Mouse (Mus musculus) hindbrain, embryonic 15.5 days (tissue): Measurements from ENCODE around the gene Scd4. TPM values are rescaled to one million over a fixed set of nuclear protein-coding genes. Genes with fewer than 3 reads are reported as not detected.
"Not testable (repeated sequence)": the region's sequence is repeated elsewhere in the genome, so short reads cannot be mapped to it uniquely, and the experiment has no call there.

Source experiments
- ATAC-seq: fragments of 200-750 bp; cut with Nextera tagmentation; 2 replicates; pipeline ENCODE4 v1.8.0; 2017; ENCODE audit warnings: low read depth, moderate number of reproducible peaks, moderate TSS enrichment; ENCODE audit not compliant: low FRiP score
- H3K27ac ChIP-seq: fragments of 300-500 bp; sonication (generic); replicated peaks from 2 replicates; pipeline ENCODE4 v1.5.1; 2015; ENCODE audit warnings: mild to moderate bottlenecking, inconsistent platforms
- H3K27me3 ChIP-seq: fragments of 300-500 bp; sonication (generic); 2 replicates; pipeline ENCODE4 v1.6.1; 2015; ENCODE audit warnings: control low read depth, inconsistent platforms
- H3K36me3 ChIP-seq: fragments of 300-500 bp; sonication (generic); 2 replicates; pipeline ENCODE4 v1.6.1; 2015; ENCODE audit warnings: control low read depth, inconsistent platforms
- H3K4me1 ChIP-seq: fragments of 300-500 bp; sonication (generic); replicated peaks from 2 replicates; pipeline ENCODE4 v1.6.1; 2015; ENCODE audit warnings: control low read depth, inconsistent platforms
- H3K4me2 ChIP-seq: fragments of 300-500 bp; sonication (generic); 2 replicates; pipeline ENCODE4 v1.6.1; 2015; ENCODE audit warnings: moderate library complexity, mild to moderate bottlenecking, inconsistent platforms
- H3K4me3 ChIP-seq: fragments of 300-500 bp; sonication (generic); 2 replicates; pipeline ENCODE4 v1.5.1; 2015; ENCODE audit warnings: mild to moderate bottlenecking, inconsistent platforms
- H3K9ac ChIP-seq: fragments of 300-500 bp; sonication (generic); 2 replicates; pipeline ENCODE4 v1.6.1; 2015; ENCODE audit warnings: inconsistent platforms
- H3K9me3 ChIP-seq: fragments of 300-500 bp; sonication (generic); 2 replicates; pipeline ENCODE4 v1.6.1; 2016; ENCODE audit warnings: control low read depth, inconsistent platforms
- WGBS: fragments of 180-500 bp; shearing (Covaris S2); methylation state at CpG from one replicate; pipeline ENCODE4 v1.1.7; 2015; 5-methylcytosine and 5-hydroxymethylcytosine counted together
- polyA plus RNA-seq: library from polyadenylated mRNA; unstranded; fragments of >200 nt; fragmentation: Nextera tagmentation; extraction: Ambion mirVana; gene quantifications from 2 replicates; pipeline ENCODE4 v1.2.1, GENCODE M21; 2015

Gene Scd4
- polyA plus RNA-seq, 1 experiment from 2014 or later: 0.12 TPM

DNA sequence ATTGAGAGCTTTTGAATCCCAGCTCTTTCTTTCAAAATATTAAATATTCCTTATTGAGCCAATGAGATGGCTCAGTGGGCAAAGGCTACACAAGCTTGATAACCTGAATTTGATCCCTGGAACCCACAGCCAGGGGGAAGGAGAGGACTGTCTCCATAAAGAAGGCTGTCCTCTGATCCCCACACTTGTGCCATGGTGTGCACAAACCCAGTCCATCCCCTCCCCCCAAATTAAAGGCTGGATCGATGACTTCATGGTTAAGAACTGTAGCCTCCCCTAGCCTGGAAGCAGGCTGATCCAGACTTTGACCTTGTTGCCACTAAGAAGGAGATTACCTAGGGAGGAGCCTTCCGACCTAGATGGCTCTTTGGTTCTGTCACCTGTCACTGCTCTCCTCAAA is 11.3 kb upstream of the Scd4 start:
- ATAC-seq: no peak
- Histone ChIP-seq H3K4me1 (no peaks in the 10 kb centered on the region), H3K27ac (no peak overlapping the region), H3K9ac (no peak overlapping the region), H3K36me3 (no peaks in the 10 kb centered on the region), H3K4me3 (no peak overlapping the region), H3K9me3 (no peaks in the 10 kb centered on the region), H3K27me3 (no peaks in the 10 kb centered on the region), H3K4me2 (no peak overlapping the region)
- WGBS: 83% methylated on average over 2 of the region's 2 CpGs

DNA sequence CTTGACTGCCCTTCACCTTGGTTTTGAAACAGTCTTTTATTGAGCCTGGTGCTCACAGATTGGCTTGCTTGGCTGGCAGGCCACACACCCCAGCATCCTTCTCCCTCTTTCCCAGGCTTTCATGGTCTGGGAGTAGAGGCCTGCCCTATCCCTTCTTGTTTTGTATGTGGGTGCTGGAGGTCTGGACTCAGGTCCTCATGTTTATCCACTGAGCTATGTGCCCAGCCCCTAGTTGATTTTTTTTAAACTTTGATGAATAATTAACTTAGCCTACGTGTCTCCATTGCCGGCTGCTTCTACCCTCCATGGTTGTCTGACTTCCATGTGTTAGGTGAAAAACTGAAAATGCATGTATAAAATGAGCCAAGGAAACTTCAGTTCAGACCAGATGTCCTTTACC is 3.3 kb upstream of the Scd4 start:
- no peak for ATAC-seq
- Histone ChIP-seq H3K4me2 (no peak overlapping the region), H3K4me3 (no peak overlapping the region), H3K27ac (no peak overlapping the region), H3K4me1 (0 out of 2 replicates have a peak, but pooled peaks cover 10% of the 10 kb centered on the region), H3K9me3 (no peaks in the 10 kb centered on the region), H3K36me3 (no peaks in the 10 kb centered on the region), H3K9ac (no peak overlapping the region), H3K27me3 (no peaks in the 10 kb centered on the region)
- 88% methylated on average over 2 of the region's 2 CpGs for WGBS

DNA sequence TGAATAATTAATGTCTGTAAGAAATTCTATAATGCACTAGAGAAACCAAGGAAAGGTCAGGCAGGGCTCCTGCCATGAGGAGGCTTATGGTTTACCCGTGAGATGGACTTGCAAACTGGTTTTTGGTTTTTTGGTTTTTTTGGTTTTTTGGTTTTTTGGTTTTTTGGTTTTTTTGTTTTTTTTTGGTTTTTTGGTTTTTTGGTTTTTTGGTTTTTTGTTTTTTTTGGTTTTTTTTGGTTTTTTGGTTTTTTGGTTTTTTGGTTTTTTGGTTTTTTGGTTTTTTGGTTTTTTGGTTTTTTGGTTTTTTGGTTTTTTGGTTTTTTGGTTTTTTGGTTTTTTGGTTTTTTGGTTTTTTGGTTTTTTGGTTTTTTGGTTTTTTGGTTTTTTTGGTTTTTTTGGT is 1.8 kb upstream of the Scd4 start:
- not testable (repeated sequence) for ATAC-seq, H3K27me3 ChIP-seq, H3K9me3 ChIP-seq, H3K27ac ChIP-seq, H3K9ac ChIP-seq, H3K4me2 ChIP-seq, H3K36me3 ChIP-seq, H3K4me3 ChIP-seq
- WGBS: 95% methylated on average over 1 of the region's 1 CpGs
- H3K4me1 ChIP-seq: 0 out of 2 replicates have a peak, but pooled peaks cover 10% of the 10 kb centered on the region

DNA sequence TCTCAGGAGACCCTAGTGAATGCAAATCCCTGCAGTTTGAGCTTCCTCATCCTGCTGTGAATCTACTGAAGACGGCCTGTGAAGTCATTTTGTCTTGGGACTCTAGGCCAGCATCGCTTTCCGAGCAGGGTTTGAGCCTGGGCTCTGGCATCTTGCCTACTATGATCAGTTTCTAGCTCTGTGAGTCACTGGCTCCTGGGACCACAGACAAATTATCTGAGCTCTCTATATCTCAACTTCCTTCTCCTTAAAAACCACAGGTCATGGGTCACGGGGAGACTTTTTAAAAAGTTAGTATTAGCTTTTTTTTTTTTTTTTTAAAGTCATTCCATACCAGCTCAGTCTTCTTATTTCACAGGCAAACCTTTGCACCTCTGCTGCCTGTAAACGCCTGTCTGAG is 981 bp upstream of the Scd4 start:
- H3K4me1 ChIP-seq: 0 out of 2 replicates have a peak, but pooled peaks cover 10% of the 10 kb centered on the region
- ATAC-seq: no peak
- no peak overlapping the region for H3K9ac ChIP-seq
- 73% methylated on average over 5 of the region's 5 CpGs for WGBS
- no peaks in the 10 kb centered on the region for H3K9me3 ChIP-seq
- no peak overlapping the region for H3K27ac ChIP-seq
- no peaks in the 10 kb centered on the region for H3K36me3 ChIP-seq
- H3K27me3 ChIP-seq: no peaks in the 10 kb centered on the region
- no peak overlapping the region for H3K4me3 ChIP-seq
- no peak overlapping the region for H3K4me2 ChIP-seq

DNA sequence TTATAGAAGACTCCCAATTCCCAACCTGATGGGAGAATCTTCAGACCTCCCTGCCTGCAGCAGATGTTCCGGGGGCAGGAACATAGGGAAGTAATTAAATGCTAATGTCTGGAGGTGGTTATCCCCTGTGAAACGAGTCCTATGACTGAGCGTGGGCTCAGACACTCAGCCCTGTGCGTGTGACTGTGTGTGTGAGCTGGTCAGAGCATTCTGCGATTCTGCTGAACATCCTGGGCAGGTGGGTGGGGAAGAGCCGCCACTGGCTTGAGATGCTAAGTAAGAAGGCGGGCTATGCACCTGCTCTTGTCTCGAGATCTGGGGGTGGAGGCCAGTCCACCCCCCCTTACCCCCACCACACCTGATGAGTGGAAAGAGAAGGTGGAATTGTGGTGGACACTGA is 566 bp upstream of the Scd4 start:
- no peaks in the 10 kb centered on the region for H3K9me3 ChIP-seq
- H3K36me3 ChIP-seq: no peaks in the 10 kb centered on the region
- no peak overlapping the region for H3K27ac ChIP-seq
- 0 out of 2 replicates have a peak, but pooled peaks cover 10% of the 10 kb centered on the region for H3K4me1 ChIP-seq
- H3K9ac ChIP-seq: no peak overlapping the region
- WGBS: 79% methylated on average over 8 of the region's 8 CpGs
- ATAC-seq: no peak
- H3K4me2 ChIP-seq: no peak overlapping the region
- no peaks in the 10 kb centered on the region for H3K27me3 ChIP-seq
- H3K4me3 ChIP-seq: no peak overlapping the region

DNA sequence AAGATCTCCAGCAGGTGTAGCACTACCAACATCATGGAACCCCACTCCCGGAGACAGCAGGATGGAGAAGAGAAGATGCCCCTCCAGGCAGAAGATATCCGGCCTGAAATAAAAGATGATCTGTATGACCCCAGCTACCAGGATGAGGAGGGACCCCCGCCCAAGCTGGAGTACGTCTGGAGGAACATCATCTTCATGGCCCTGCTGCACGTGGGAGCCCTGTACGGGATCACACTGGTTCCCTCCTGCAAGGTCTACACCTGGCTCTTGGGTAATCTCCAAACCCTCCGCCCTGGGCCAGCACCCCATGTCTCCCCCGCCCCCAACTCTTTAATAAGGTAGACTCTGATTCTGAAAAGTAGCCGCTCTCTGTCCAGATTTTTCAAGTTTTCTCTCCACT is 1.1 kb downstream of the Scd4 start:
- Histone ChIP-seq H3K4me3 (no peak overlapping the region), H3K36me3 (no peaks in the 10 kb centered on the region), H3K9me3 (no peaks in the 10 kb centered on the region), H3K9ac (no peak overlapping the region), H3K4me2 (no peak overlapping the region), H3K4me1 (0 out of 2 replicates have a peak, but pooled peaks cover 10% of the 10 kb centered on the region), H3K27me3 (no peaks in the 10 kb centered on the region), H3K27ac (no peak overlapping the region)
- no peak for ATAC-seq
- WGBS: 92% methylated on average over 9 of the region's 9 CpGs

DNA sequence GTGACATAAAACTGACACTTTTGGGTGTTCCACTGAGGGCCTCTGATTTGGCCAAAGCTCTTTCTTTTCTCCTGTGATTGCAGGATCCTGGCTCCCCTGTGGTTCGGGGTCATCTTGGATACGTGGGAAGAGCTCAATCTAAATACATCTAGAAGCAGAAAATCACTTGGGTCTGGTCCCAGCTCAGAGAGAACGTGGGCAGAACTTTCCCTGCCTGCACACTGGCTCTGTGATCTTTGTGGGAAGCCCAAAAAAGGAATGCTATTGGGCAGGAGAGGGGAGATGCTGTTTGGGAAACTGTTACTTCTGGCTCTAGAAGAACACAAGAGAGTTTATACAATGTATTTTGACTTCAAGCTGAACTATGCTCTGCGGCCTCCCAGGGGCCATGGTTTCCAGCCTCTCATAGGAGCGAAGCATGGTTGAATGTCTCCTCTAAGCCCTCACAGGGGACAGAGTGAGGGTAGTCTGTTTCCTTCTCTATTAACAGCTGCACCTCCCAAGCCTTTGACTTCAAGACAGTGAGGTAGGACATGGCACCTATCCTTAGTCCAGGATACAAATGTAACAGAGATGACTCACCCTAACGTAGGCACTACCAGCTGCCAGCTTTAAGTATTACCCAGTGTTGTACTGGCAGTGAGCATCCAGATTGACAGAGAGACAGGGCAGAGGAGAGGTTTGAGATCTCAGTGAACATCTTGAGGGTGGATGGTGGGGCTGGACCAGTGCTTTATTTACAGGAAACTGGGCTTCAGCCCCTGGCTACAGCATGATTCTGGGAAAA is 3.2 kb downstream of the Scd4 start:
- ATAC-seq: no peak
- Histone ChIP-seq H3K4me3 (no peak overlapping the region), H3K27me3 (no peaks in the 10 kb centered on the region), H3K4me1 (0 out of 2 replicates have a peak, but pooled peaks cover 10% of the 10 kb centered on the region), H3K4me2 (no peak overlapping the region), H3K9me3 (no peaks in the 10 kb centered on the region), H3K9ac (no peak overlapping the region), H3K27ac (no peak overlapping the region), H3K36me3 (no peaks in the 10 kb centered on the region)
- WGBS: 79% methylated on average over 6 of the region's 6 CpGs

DNA sequence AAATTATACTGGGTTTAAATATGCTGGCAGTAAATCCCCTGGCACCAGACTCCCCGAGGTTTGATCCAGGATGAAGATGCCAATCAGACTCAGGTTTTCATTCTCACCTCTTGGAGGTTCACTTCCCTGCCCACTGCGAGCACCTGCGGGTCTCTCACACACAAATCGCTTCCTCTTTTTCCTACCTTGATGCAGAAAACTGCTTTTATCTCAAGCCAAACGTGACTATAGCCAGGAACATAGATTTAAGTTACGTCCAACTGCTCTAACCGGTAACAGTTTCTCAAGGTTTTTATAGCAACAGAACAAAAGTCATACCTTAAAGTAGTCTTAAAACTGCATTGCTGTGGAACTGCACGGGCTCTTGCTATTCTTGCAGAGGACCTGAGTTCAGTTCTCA is 16.8 kb downstream of the Scd4 start:
- no peaks in the 10 kb centered on the region for H3K9me3 ChIP-seq
- H3K4me2 ChIP-seq: no peak overlapping the region
- no peaks in the 10 kb centered on the region for H3K27me3 ChIP-seq
- no peak for ATAC-seq
- no peak overlapping the region for H3K27ac ChIP-seq
- no peak overlapping the region for H3K4me3 ChIP-seq
- 91% methylated on average over 8 of the region's 8 CpGs for WGBS
- H3K36me3 ChIP-seq: no peaks in the 10 kb centered on the region
- no peak overlapping the region for H3K9ac ChIP-seq
- H3K4me1 ChIP-seq: no peaks in the 10 kb centered on the region

DNA sequence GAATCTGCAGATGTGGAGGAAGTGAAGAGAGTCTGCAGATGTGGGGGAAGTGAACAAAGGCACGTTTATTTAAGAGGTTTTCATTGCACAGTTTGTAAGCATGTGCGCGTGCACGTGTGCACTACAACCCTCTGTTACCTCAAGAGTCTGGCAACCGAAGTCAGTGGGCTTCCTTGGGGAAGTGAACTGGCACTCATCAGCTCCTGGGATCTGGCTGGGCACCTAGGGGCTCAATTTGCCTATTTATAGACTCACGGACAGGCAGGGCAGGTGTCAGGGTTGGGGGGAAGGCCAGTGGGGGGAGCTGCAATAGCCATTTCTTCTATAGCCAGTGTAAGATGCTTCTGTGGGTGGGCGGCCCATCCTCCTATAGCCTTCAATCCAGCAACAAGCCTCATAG is 18.9 kb downstream of the Scd4 start:
- Histone ChIP-seq H3K4me3 (no peak overlapping the region), H3K27ac (no peak overlapping the region), H3K9ac (no peak overlapping the region), H3K36me3 (no peaks in the 10 kb centered on the region), H3K4me1 (no peaks in the 10 kb centered on the region), H3K9me3 (no peaks in the 10 kb centered on the region), H3K4me2 (no peak overlapping the region), H3K27me3 (no peaks in the 10 kb centered on the region)
- 77% methylated on average over 7 of the region's 7 CpGs for WGBS
- no peak for ATAC-seq

DNA sequence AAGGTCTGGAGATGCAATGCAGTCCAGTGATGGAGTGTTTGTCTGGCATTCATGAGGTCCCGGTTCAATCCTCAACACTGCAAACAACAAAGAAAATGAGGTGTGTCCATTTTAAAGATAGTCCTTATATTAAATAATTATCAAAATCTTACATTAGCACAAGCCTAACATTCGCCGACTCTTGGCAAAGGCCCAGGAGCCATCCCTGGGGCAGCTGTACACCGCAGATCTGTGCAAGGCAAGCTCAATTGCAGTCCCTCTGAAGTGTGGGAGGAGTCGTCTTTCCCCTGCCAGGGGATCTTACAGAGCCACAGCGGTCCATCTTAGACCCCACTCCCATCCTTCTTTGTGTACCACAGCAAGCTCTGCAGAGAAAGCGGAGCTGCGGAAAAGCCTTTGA is 25.8 kb downstream of the Scd4 start:
- no peak overlapping the region for H3K4me3 ChIP-seq
- WGBS: 33% methylated on average over 8 of the region's 8 CpGs
- H3K27ac ChIP-seq: no peak overlapping the region
- no peak overlapping the region for H3K9ac ChIP-seq
- no peak overlapping the region for H3K4me2 ChIP-seq
- no peaks in the 10 kb centered on the region for H3K36me3 ChIP-seq
- no peaks in the 10 kb centered on the region for H3K27me3 ChIP-seq
- ATAC-seq: no peak
- H3K4me1 ChIP-seq: no peaks in the 10 kb centered on the region
- H3K9me3 ChIP-seq: no peaks in the 10 kb centered on the region

DNA sequence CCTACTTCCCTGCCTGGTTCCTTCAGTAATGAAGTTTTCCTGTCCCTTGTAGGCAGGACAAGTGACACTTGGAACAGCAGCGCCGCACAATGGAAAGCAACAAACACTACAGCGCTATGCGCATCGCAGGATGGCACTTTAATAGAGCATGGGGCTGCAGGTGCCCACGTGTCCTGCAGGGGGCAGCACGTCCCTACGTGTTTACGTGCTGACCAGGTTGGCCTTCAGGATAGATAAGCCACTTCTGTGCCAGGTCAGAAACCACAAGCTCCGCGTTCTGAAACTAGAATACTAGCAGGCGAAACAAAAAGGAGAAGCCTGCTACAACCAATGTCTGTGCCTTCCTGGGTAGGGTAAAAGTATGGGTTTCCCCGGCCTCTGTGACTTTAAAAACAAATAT is 30.6 kb downstream of the Scd4 start:
- Histone ChIP-seq H3K4me1 (0 out of 2 replicates have a peak, but pooled peaks cover 4% of the 10 kb centered on the region), H3K4me3 (no peak overlapping the region), H3K27me3 (no peaks in the 10 kb centered on the region), H3K36me3 (no peaks in the 10 kb centered on the region), H3K27ac (no peak overlapping the region), H3K4me2 (no peak overlapping the region), H3K9me3 (no peaks in the 10 kb centered on the region), H3K9ac (no peak overlapping the region)
- ATAC-seq: no peak
- 17% methylated on average over 13 of the region's 13 CpGs for WGBS

DNA sequence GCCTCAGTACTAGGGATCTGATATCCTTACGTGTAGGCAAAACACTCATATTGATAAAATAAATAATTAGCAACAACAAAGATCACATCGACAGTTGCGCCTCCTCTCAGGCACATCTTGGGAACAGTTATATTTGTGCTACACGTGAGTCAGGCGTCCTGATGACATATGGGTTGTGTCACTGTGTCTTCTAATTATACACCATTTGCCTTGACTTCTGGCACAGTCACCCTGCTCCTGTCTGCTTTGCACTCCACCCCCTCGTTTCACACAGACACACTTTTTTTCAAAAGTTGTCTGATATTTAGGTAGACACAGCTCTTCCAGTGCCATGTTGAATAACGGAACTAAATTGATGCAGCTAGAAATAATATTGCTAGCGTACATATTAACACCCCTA is 31.1 kb downstream of the Scd4 start:
- 84% methylated on average over 8 of the region's 8 CpGs for WGBS
- H3K4me1 ChIP-seq: 0 out of 2 replicates have a peak, but pooled peaks cover 4% of the 10 kb centered on the region

DNA sequence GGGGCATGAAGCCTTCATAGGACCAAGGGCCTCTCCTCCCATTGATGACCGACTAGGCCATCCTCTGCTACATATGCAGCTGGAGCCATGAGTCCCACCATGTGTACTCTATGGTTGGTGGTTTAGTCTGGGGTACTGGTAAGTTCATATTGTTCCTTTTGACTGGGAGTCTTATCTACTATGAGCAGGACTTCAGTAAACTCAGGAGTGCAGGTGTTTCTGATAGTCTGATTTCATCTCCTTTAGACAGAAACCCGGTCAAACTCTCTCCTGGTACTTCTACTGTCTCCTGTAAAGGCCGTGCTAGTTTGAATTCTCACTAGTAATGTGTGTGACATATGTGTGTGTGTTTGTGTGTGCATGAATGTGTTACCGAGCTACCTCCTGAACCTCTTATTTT is 32.8 kb downstream of the Scd4 start:
- Histone ChIP-seq H3K4me2 (no peak overlapping the region), H3K4me1 (0 out of 2 replicates have a peak, but pooled peaks cover 4% of the 10 kb centered on the region), H3K36me3 (no peaks in the 10 kb centered on the region), H3K27ac (no peak overlapping the region), H3K9me3 (no peaks in the 10 kb centered on the region), H3K27me3 (no peaks in the 10 kb centered on the region), H3K4me3 (no peak overlapping the region), H3K9ac (no peak overlapping the region)
- ATAC-seq: no peak
- WGBS: 96% methylated on average over 4 of the region's 4 CpGs

More for the DNA sequence above, 31.1 kb downstream of the Scd4 start:
- Histone ChIP-seq H3K4me2 (no peak overlapping the region), H3K9ac (no peak overlapping the region), H3K27me3 (no peaks in the 10 kb centered on the region), H3K9me3 (no peaks in the 10 kb centered on the region), H3K36me3 (no peaks in the 10 kb centered on the region), H3K27ac (no peak overlapping the region), H3K4me3 (no peak overlapping the region)
- ATAC-seq: no peak
